Comparison of ENCODE assay signal across 11 mouse cellular contexts in the genomic region with DNA sequence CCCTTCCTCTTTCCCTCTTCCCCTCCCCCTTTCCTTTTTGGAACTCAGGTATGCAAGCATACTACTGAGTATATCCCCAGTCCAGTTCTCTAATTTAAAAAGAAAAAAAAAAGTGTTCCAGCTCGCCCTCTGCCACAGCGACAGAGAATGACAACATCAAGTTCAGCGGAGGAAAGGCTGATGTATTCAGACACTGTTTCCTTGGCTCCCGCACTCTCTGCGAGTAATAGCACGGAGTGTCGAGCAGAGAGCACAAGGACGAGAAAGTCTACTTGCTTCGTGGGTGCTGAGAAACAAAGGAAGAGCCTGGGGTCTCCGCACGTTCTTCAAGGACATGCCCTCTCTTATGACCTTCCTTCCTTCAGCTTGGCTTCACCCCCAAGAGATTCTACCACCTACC. TPM values are rescaled to one million over a fixed set of nuclear protein-coding genes. Genes with fewer than 3 reads are reported as not detected.
A peak's percentile ranks its signal among the peaks of the same experiment; 100 is the strongest.
DNase-seq lines count a peak whose midpoint lies in the region; ATAC-seq and TF ChIP-seq lines count a peak whose summit lies in the region.
"Had no signal": no experiment of that assay in that cellular context is flagged by ENCODE, and none has a peak within 500 bp of the region (broad histone marks: within the 10 kb centered on the region; RNA-seq: fewer than 3 reads in every experiment).

No protein-coding gene starts in this region.

- H3K9me3 ChIP-seq in heart, embryonic 10.5 days = no peaks in the 10 kb centered on the region
- no peaks in the 10 kb centered on the region for H3K9me3 ChIP-seq in kidney, embryonic 15.5 days (replicated peaks)
- H3K9me3 ChIP-seq in stomach, postnatal 0 days (ENCODE audit: control insufficient read depth, low read length) = no peaks in the 10 kb centered on the region

- no peaks in the 10 kb centered on the region for H3K27me3 ChIP-seq in heart, embryonic 10.5 days (ENCODE audit: insufficient read depth, poor library complexity, severe bottlenecking)
- no peaks in the 10 kb centered on the region for H3K27me3 ChIP-seq in kidney, embryonic 15.5 days
- no peaks in the 10 kb centered on the region for H3K27me3 ChIP-seq in testis, adult 2 months (ENCODE audit: control insufficient read depth, insufficient read depth, low read length)
- H3K27me3 ChIP-seq in stomach, postnatal 0 days (ENCODE audit: control insufficient read depth, insufficient read depth, low read length) = no peaks in the 10 kb centered on the region

- 14% methylated on average over 11 of the region's 11 CpGs for WGBS in heart, embryonic 10.5 days
- WGBS in kidney, embryonic 15.5 days = 38% methylated on average over 11 of the region's 11 CpGs
- 34% methylated on average over 11 of the region's 11 CpGs for WGBS in stomach, postnatal 0 days

- DNase-seq in heart, embryonic 10.5 days (ENCODE audit: low spot score) = no peak
- DNase-seq in heart, postnatal 10 days = no peak
- no peak for DNase-seq in kidney, adult 8-10 months
- no peak for DNase-seq in testis, postnatal 14 days (ENCODE audit: low spot score)
- no peak for DNase-seq in stomach, postnatal 0 days (ENCODE audit: low spot score)
- DNase-seq: cerebellum, adult 8-10 months; kidney, adult 11 months; left cerebral cortex, postnatal 4 days had no signal

- TF ChIP-seq POLR2A in testis, adult 2 months (IDR thresholded peaks at IDR 0.05; ENCODE audit: control insufficient read depth, low read depth, low read length) = no peak

- no peak for TF ChIP-seq EP300 in stomach, postnatal 0 days (optimal IDR thresholded peaks at IDR 0.05)

- TF ChIP-seq CTCF in testis, adult 2 months (IDR thresholded peaks at IDR 0.05; ENCODE audit: control insufficient read depth, insufficient read depth, insufficient replicate concordance, low read depth, low read length) = no peak
- TF ChIP-seq CTCF in stomach, postnatal 0 days (IDR thresholded peaks at IDR 0.05; ENCODE audit: low read depth) = 0 out of 2 replicates have a peak, but pooled peaks have one; percentile 7

- no peaks in the 10 kb centered on the region for H3K36me3 ChIP-seq in heart, embryonic 10.5 days
- H3K36me3 ChIP-seq in kidney, embryonic 15.5 days = no peaks in the 10 kb centered on the region
- no peaks in the 10 kb centered on the region for H3K36me3 ChIP-seq in testis, adult 2 months (ENCODE audit: control insufficient read depth, insufficient read depth, low read length)
- H3K36me3 ChIP-seq in stomach, postnatal 0 days (ENCODE audit: control insufficient read depth, insufficient read depth, low read length) = no peaks in the 10 kb centered on the region

- H3K4me3 ChIP-seq in heart, embryonic 10.5 days = peak overlapping the region; percentile 36
- no peak overlapping the region for H3K4me3 ChIP-seq in kidney, embryonic 15.5 days (replicated peaks)
- peak overlapping the region; percentile 70 for H3K4me3 ChIP-seq in testis, adult 2 months (ENCODE audit: control insufficient read depth, low read depth, low read length)
- H3K4me3 ChIP-seq in stomach, postnatal 0 days (ENCODE audit: low read depth, low read length) = no peak overlapping the region

- H3K27ac ChIP-seq in heart, embryonic 10.5 days = peak overlapping the region; percentile 62
- no peak overlapping the region for H3K27ac ChIP-seq in kidney, embryonic 15.5 days
- no peak overlapping the region for H3K27ac ChIP-seq in testis, adult 2 months (ENCODE audit: control insufficient read depth, insufficient read depth, low read depth, low read length)
- 0 out of 2 replicates have a peak overlapping the region, but pooled peaks have one; percentile 18 for H3K27ac ChIP-seq in stomach, postnatal 0 days (replicated peaks)

- no peaks in the 10 kb centered on the region for H3K4me1 ChIP-seq in heart, embryonic 10.5 days
- peaks cover 6% of the 10 kb centered on the region for H3K4me1 ChIP-seq in kidney, embryonic 15.5 days
- peaks cover 10% of the 10 kb centered on the region for H3K4me1 ChIP-seq in testis, adult 2 months (ENCODE audit: control insufficient read depth, insufficient read depth, low read length)
- no peaks in the 10 kb centered on the region for H3K4me1 ChIP-seq in stomach, postnatal 0 days (replicated peaks; ENCODE audit: control insufficient read depth, insufficient read depth)

- no peak overlapping the region for H3K9ac ChIP-seq in kidney, embryonic 15.5 days
- H3K9ac ChIP-seq in stomach, postnatal 0 days (ENCODE audit: low read length) = no peak overlapping the region; the same call in 1 of the 2 replicates

- no peak for ATAC-seq in kidney, embryonic 15.5 days (replicated peaks; ENCODE audit: low FRiP score)
- no peak for ATAC-seq in stomach, postnatal 0 days (ENCODE audit: low FRiP score, low TSS enrichment)
- no peak for ATAC-seq in megakaryocyte, adult 5-6 weeks (ENCODE audit: poor library complexity, severe bottlenecking)

- intact Hi-C loops in heart, postnatal 10 days (cut with DNase I) = no loop called here

- H3K4me2 ChIP-seq in kidney, embryonic 15.5 days = peak overlapping the region; percentile 16; the same call in 1 of the 2 replicates
- H3K4me2 ChIP-seq in stomach, postnatal 0 days (replicated peaks; ENCODE audit: low read depth) = no peak overlapping the region

RNA-seq across cellular contexts. Expression of gene Cdkn2aip, which starts 4.9 kb away (rescaled TPM):
- 17.3 and 18.4 TPM in 2 replicates for polyA plus RNA-seq in heart, embryonic 10.5 days (2016; fragmentation: Nextera tagmentation; extraction: Ambion mirVana)
- 10 to 100 TPM in 1 of 2 experiments, 1 to 10 TPM in 1; 8.8 to 11.9 TPM for total RNA-seq in heart, postnatal 10 days (2021)
- polyA plus RNA-seq in kidney, embryonic 15.5 days (2015; fragmentation: Nextera tagmentation; extraction: Ambion mirVana) = 24.5 and 27.9 TPM in 2 replicates
- 39.7 and 40.1 TPM in 2 replicates for polyA plus RNA-seq in testis, adult 2 months (2012; rRNA removed)
- polyA plus RNA-seq in stomach, postnatal 0 days (2015; fragmentation: Nextera tagmentation; extraction: Ambion mirVana) = 13.0 and 13.1 TPM in 2 replicates
- total RNA-seq in megakaryocyte, adult 5-6 weeks (2015) = 9.8 and 11.2 TPM in 2 replicates
- total RNA-seq in megakaryocyte, adult 5-6 weeks (2017) = 19.1 and 23.4 TPM in 2 replicates

RNA-seq across cellular contexts. Expression of gene Ing2, which starts 43.3 kb away (rescaled TPM):
- 8.0 and 13.7 TPM in 2 replicates for polyA plus RNA-seq in heart, embryonic 10.5 days (2016; fragmentation: Nextera tagmentation; extraction: Ambion mirVana)
- 10 to 100 TPM; 10.5 to 11.6 TPM for total RNA-seq in heart, postnatal 10 days (2021)
- 10.8 and 13.0 TPM in 2 replicates for polyA plus RNA-seq in kidney, embryonic 15.5 days (2015; fragmentation: Nextera tagmentation; extraction: Ambion mirVana)
- 11.7 and 16.6 TPM in 2 replicates for polyA plus RNA-seq in testis, adult 2 months (2012; rRNA removed)
- 9.9 and 12.8 TPM in 2 replicates for polyA plus RNA-seq in stomach, postnatal 0 days (2015; fragmentation: Nextera tagmentation; extraction: Ambion mirVana)
- 51.2 and 52.0 TPM in 2 replicates for total RNA-seq in megakaryocyte, adult 5-6 weeks (2015)
- 23.7 and 32.1 TPM in 2 replicates for total RNA-seq in megakaryocyte, adult 5-6 weeks (2017)

Comparison
In these comparisons a context has a peak if more than half of its experiments do, and no peak if none do; other contexts are left out.
1. H3K27ac ChIP-seq: peak in heart, embryonic 10.5 days (single experiment) and stomach, postnatal 0 days (single experiment); none in kidney, embryonic 15.5 days (single experiment) and testis, adult 2 months (single experiment).
2. H3K4me3 ChIP-seq: peak in heart, embryonic 10.5 days (single experiment) and testis, adult 2 months (single experiment); none in kidney, embryonic 15.5 days (single experiment) and stomach, postnatal 0 days (single experiment).